Mouse (Mus musculus) spleen, adult 2 months (tissue): Measurements from ENCODE around the gene Serpina3n. TPM values are rescaled to one million over a fixed set of nuclear protein-coding genes. Genes with fewer than 3 reads are reported as not detected.
"Not testable (repeated sequence)": the region's sequence is repeated elsewhere in the genome, so short reads cannot be mapped to it uniquely, and the experiment has no call there.

Experiments used
- DNase-seq, 2 experiments: peaks; one replicate each; pipeline versions ENCODE4 v3.0.0 to v3.0.0-alpha.2; 2012 to 2021; ENCODE audit warnings: low spot score in 2 of 2, low read depth in 1 of 2
- H3K27ac ChIP-seq: fragments of 200-500 bp; 2 replicates; pipeline ENCODE4 v1.5.1; 2012; ENCODE audit warnings: low read length, inconsistent platforms; ENCODE audit not compliant: insufficient read depth
- H3K27me3 ChIP-seq: fragments of 200-500 bp; 2 replicates; pipeline ENCODE4 v1.6.1; 2012; ENCODE audit warnings: mild to moderate bottlenecking, moderate library complexity, low read length, inconsistent platforms; ENCODE audit not compliant: control insufficient read depth, insufficient read depth
- H3K36me3 ChIP-seq: fragments of 200-500 bp; 2 replicates; pipeline ENCODE4 v1.6.1; 2012; ENCODE audit warnings: mild to moderate bottlenecking, low read length, inconsistent platforms; ENCODE audit not compliant: control insufficient read depth, insufficient read depth
- H3K4me1 ChIP-seq: fragments of 200-500 bp; 2 replicates; pipeline ENCODE4 v1.6.1; 2011; ENCODE audit warnings: inconsistent platforms; ENCODE audit not compliant: control insufficient read depth, insufficient read depth, insufficient read length
- H3K4me3 ChIP-seq: fragments of 200-500 bp; 2 replicates; pipeline ENCODE4 v1.5.1; 2011; ENCODE audit warnings: mild to moderate bottlenecking, inconsistent platforms; ENCODE audit not compliant: insufficient read depth, insufficient read length; ENCODE audit errors: extremely low read depth
- CTCF ChIP-seq: fragments of 200-500 bp; IDR thresholded peaks from 2 replicates; pipeline ENCODE4 v1.5.1; 2011; ENCODE audit warnings: mild to moderate bottlenecking, inconsistent platforms; ENCODE audit not compliant: insufficient read depth, insufficient read length, insufficient replicate concordance; ENCODE audit errors: extremely low read depth
- POLR2A ChIP-seq: fragments of 200-500 bp; IDR thresholded peaks from 2 replicates; pipeline ENCODE4 v1.6.1; 2011; ENCODE audit warnings: low read depth, low read length, inconsistent platforms
- WGBS: fragments of 180-500 bp; shearing (Covaris S2); methylation state at CpG from one replicate; pipeline ENCODE4 v1.1.7; 2018; 5-methylcytosine and 5-hydroxymethylcytosine counted together
- polyA plus RNA-seq: library from polyadenylated mRNA; depleted of rRNA; stranded (reverse); fragments of >200 nt; gene quantifications from 2 replicates; pipeline ENCODE4 v1.2.3, GENCODE M21; 2012

The Serpina3n gene
- polyA plus RNA-seq, 1 experiment = 15.9 TPM

DNA sequence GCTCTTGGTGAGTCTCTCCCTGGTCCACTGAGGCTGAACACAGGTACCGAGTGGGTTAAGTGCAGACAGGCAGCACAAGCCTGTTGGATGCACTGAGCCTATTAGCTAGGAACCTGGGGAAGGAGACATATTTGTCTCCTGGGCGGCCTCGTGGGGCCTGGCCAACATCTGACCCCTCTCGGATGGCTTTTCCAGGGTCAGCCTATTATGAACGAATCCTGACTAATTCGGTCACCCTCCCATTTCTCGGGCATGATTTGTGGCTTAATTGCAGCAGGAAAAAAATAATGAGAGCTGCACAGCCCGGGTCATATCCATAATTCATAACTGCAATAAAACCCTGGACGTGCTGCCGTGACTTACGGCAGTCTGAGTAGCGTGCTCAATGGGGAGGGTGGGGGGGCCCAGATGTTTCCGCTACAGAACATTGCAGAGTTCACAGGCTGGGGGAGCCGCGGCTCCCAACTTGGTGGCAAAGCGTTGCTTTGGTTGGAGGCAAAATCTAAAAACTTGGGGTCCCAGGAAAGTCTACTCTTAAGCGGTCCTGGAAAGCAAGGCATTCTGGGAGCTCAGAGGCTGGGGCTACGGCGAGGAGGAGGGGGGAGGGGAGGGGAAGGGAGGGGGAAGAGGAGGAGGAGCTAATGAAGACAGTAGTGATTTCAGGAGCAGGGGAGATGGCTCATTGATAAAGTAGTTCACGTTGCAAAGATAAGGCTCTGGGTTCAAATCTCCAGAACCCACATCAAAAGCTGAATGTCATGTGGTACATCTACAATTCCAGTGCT, 27.6 kb downstream of the Serpina3n start:
- 86% methylated on average over 20 of the region's 20 CpGs for WGBS
- no peak for TF ChIP-seq POLR2A
- no peak for TF ChIP-seq CTCF
- H3K4me3 ChIP-seq = no peak overlapping the region
- no peaks in the 10 kb centered on the region for H3K4me1 ChIP-seq
- H3K27me3 ChIP-seq = no peaks in the 10 kb centered on the region
- no peak for DNase-seq
- H3K27ac ChIP-seq = no peak overlapping the region
- H3K36me3 ChIP-seq = no peaks in the 10 kb centered on the region

GRCm38 (mm10) chr12:104440087-104440760, 33.7 kb downstream of the Serpina3n start:
- Histone ChIP-seq H3K4me3 (no peak overlapping the region), H3K27me3 (no peaks in the 10 kb centered on the region), H3K36me3 (no peaks in the 10 kb centered on the region), H3K4me1 (no peaks in the 10 kb centered on the region), H3K27ac (no peak overlapping the region)
- WGBS = 20% methylated on average over 22 of the region's 22 CpGs
- TF ChIP-seq POLR2A (no peak), CTCF (peak; percentile 71)
- peak in 1 of 2 experiments; percentile 36 for DNase-seq

- Histone ChIP-seq H3K36me3 (no peaks in the 10 kb centered on the region), H3K27me3 (no peaks in the 10 kb centered on the region), H3K27ac (no peak overlapping the region), H3K4me3 (no peak overlapping the region), H3K4me1 (no peaks in the 10 kb centered on the region)
- 85% methylated on average over 11 of the region's 11 CpGs for whole genome bisulfite sequencing
- no peak for DNase-seq
- TF ChIP-seq CTCF (no peak), POLR2A (no peak)
Observed at GRCm38 (mm10) chr12:104443716-104444115, 37.2 kb downstream of the Serpina3n start.

DNA sequence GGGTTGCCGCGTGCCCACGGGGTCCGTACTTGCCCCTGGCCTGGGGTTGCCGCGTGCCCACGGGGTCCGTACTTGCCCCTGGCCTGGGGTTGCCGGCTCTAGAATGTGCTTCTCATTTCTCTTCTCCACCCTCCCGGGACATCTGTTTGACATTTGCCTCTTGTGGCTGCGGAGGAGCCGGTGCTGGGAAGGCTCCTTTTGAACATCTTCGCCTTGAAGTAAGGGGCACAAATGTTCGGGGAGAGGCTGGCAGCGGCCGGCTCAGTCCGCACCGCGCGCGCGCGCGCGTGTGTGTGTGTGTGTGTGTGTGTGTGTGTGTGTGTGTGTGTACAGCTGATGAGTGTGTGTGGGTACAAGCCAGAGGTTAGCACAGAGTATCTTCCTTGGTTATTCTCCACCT, 40.5 kb downstream of the Serpina3n start:
- not testable (repeated sequence) for H3K27ac ChIP-seq, DNase-seq, H3K36me3 ChIP-seq, H3K27me3 ChIP-seq, H3K4me1 ChIP-seq, H3K4me3 ChIP-seq
- 89% methylated on average over 25 of the region's 25 CpGs for WGBS

GRCm38 (mm10) chr12:104448099-104448498, 41.6 kb downstream of the Serpina3n start:
- peak in 1 of 2 experiments; percentile 21 for DNase-seq
- TF ChIP-seq POLR2A (no peak), CTCF (peak; percentile 17; the same call in 1 of the 2 replicates)

DNA sequence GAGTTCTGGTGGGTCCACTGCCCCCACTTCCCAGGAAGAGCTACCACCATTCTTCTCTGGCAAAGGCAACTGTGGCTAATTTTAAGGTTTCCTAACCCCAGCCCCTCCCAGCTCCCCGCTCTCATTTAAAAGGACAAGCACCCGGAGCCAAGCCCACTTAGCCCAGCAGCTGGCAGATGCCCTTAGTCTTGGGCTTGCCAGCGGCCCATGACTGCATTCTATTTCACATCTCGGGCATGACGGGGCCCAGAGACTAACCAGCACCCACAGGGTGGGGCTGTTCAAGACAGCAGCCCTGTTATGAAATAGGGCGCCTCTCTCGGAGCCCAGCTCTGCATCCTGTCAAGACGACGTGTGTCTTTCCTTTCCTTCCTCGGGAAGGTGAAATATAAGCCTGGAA, 43.7 kb downstream of the Serpina3n start:
- 74% methylated on average over 10 of the region's 10 CpGs for WGBS
- DNase-seq = no peak
- TF ChIP-seq CTCF = no peak
- TF ChIP-seq POLR2A = no peak
- H3K4me3 ChIP-seq = no peak overlapping the region
- H3K36me3 ChIP-seq = no peaks in the 10 kb centered on the region
- H3K27ac ChIP-seq = no peak overlapping the region
- no peaks in the 10 kb centered on the region for H3K27me3 ChIP-seq
- H3K4me1 ChIP-seq = no peaks in the 10 kb centered on the region

More at GRCm38 (mm10) chr12:104448099-104448498, 41.6 kb downstream of the Serpina3n start:
- 42% methylated on average over 13 of the region's 13 CpGs for WGBS
- Histone ChIP-seq H3K36me3 (no peaks in the 10 kb centered on the region), H3K27me3 (no peaks in the 10 kb centered on the region), H3K4me1 (no peaks in the 10 kb centered on the region), H3K27ac (no peak overlapping the region), H3K4me3 (no peak overlapping the region)

DNA sequence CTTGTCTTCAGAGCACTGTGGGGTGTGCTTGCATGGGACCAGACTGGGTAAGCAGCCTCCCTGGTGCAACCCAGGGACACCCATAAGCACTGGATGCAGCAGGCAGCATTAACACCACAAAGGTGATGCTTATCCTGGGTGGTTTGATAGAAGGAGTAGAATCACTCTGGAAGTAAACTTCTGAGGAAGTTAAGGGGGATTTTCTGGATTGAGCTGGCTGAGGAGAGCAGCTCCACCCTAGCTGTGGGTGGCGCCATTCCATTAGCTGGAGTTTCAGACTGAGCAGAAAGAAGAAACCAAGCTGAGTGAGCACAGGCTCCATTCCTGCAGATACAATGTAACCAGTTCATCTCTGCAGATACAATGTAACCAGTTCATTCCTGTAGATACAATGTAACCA, 46.5 kb downstream of the Serpina3n start:
- no peaks in the 10 kb centered on the region for H3K4me1 ChIP-seq
- no peak overlapping the region for H3K4me3 ChIP-seq
- no peak for DNase-seq
- H3K27me3 ChIP-seq = no peaks in the 10 kb centered on the region
- 83% methylated on average over 1 of the region's 1 CpGs for WGBS
- H3K36me3 ChIP-seq = no peaks in the 10 kb centered on the region
- no peak overlapping the region for H3K27ac ChIP-seq
- TF ChIP-seq POLR2A = no peak
- TF ChIP-seq CTCF = no peak
